Mouse (Mus musculus) bone marrow macrophage, adult 2 months (primary cell): ENCODE results near the gene Ccnb1. TPM values are rescaled to one million over a fixed set of nuclear protein-coding genes. Genes with fewer than 3 reads are reported as not detected.

Experiments used
- H3K27ac ChIP-seq: 2 replicates; pipeline ENCODE4 v1.5.1; 2012; ENCODE audit warnings: low read depth, low read length; ENCODE audit not compliant: insufficient read depth
- H3K4me1 ChIP-seq: 2 replicates; pipeline ENCODE4 v1.6.1; 2012; ENCODE audit warnings: low read length; ENCODE audit not compliant: control insufficient read depth, insufficient read depth
- H3K4me3 ChIP-seq: 2 replicates; pipeline ENCODE4 v1.5.1; 2012; ENCODE audit warnings: mild to moderate bottlenecking, low read length, moderate library complexity; ENCODE audit not compliant: insufficient read depth
- CTCF ChIP-seq: IDR thresholded peaks from 2 replicates; pipeline ENCODE4 v1.5.1; 2012; ENCODE audit warnings: low read depth, mild to moderate bottlenecking, low read length, moderate library complexity
- POLR2A ChIP-seq: IDR thresholded peaks from 2 replicates; pipeline ENCODE4 v1.6.1; 2012; ENCODE audit warnings: mild to moderate bottlenecking, low read depth, low read length, borderline replicate concordance
- polyA plus RNA-seq: library from polyadenylated mRNA; stranded (reverse); fragments of >200 nt; gene quantifications from 2 replicates; pipeline ENCODE4 v1.2.4, GENCODE M21; 2012; ENCODE audit not compliant: missing spikeins, insufficient read depth, insufficient read length

Ccnb1 gene
- polyA plus RNA-seq, 1 experiment = 42.5 TPM

DNA sequence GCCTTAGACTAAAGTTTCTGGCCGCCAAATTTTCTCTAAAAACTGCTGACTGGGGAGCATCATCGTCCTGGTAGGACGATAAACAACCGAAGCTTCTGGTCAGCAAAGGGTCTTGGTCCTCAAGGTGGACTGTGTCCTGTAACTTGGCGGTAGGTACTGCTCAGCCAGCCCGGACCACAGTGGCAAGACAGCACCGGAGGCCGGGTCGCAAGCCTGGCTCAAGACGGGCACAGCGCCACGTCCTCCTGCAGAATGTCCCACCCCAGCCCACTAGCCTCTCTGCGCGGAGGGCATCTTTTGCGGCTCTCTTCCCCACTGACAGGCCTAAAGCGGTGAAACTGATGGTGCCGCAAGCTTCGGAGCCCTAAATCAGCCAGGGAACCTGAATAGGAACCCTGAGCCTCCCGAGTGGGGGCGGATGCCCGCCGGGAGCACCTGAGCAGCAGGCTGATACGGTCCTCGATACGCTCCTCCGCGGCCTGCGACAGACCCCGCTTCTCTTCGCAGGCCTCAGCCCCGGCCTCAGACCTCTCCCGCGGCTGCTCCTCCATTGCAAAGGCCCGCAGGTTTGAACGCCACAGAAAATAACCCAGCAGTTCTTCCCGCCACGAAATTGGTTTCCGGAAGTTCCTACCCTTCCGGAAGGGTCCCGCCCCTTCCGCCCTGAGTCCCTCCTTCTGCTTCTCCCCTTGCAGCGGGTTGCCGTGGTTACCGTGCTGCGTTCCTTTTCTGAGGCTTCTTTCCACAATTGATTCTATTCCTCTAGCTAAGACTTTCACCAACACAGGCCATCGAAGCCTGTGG is 10.9 kb downstream of the Ccnb1 start, which contains the start of gene Cenph:
TSS of gene Cenph (minus strand) at position 648 of the 804 bp plus-strand sequence.
- Histone ChIP-seq H3K27ac (no peak within 1 kb of the TSS), H3K4me3 (peak within 1 kb of the TSS; percentile 97), H3K4me1 (0 out of 2 replicates have a peak, but pooled peaks cover 3% of the 10 kb centered on the region)
- no peak for TF ChIP-seq CTCF
- 0 out of 2 replicates have a peak, but pooled peaks have one; percentile 19 for TF ChIP-seq POLR2A

DNA sequence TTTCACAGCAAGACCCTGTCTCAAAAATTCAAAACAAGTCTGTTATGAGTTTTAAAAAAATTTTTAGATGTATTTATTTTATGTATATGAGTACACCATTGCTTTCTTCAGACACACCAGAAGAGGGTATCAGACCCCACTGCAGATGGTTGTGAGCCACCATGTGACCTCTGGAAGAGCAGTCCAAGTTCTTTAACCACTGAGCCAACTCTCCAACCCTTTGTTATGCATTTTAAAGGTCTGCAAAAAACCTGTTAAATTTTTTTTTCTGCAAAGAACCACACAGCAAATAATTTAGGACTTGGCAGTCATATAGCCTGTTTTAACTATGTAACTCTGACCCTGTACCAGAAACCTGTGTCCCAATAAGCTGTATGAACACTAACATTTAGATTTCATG is 11.7 kb downstream of the Ccnb1 start:
- 0 out of 2 replicates have a peak, but pooled peaks cover 3% of the 10 kb centered on the region for H3K4me1 ChIP-seq
- H3K4me3 ChIP-seq = peak overlapping the region; percentile 97
- TF ChIP-seq POLR2A (no peak), CTCF (no peak)
- H3K27ac ChIP-seq = no peak overlapping the region

DNA sequence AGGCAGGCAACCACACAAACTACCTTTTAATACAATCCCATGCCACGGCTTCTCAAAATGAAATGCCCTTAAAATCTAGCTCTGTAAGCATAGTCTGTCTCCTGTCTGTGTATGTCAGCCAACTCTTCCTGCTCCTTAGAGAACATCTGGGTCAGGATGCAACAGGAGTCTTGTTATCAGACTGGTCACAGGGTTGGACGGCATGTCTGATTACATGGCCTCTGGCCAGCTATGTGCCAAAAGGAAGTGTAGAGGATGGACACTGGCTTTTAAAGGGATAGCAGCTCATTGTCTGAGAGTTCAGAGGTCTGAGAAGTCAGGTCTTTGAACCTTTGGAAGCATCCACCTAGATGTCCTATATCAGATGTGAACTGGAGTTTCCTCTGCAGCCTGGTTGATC is 31.0 kb downstream of the Ccnb1 start:
- Histone ChIP-seq H3K27ac (no peak overlapping the region), H3K4me1 (peaks cover 3% of the 10 kb centered on the region; the same call in 1 of the 2 replicates), H3K4me3 (no peak overlapping the region)
- TF ChIP-seq POLR2A = no peak
- TF ChIP-seq CTCF = no peak

DNA sequence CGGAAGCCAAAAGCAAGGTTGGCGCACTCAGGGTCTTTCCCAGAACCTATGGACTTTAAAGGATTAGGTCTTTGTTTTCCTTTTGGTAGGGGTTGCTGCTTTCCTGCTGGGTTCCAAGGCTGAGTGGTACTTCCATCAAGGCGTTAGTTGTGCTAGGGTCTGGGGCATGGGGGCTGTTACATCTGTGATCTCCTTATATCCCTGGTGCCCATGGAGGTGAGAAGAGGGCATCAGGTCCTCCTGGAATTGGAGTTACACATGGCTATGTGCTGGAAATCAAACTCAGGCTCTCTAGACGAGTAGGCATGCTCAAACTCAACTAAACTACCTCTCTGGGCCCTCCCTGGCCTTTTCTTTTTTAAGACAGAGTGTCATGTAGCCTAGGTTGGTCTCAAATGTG is 32.2 kb downstream of the Ccnb1 start:
- Histone ChIP-seq H3K4me1 (peaks cover 3% of the 10 kb centered on the region; the same call in 1 of the 2 replicates), H3K4me3 (no peak overlapping the region), H3K27ac (no peak overlapping the region)
- no peak for TF ChIP-seq CTCF
- no peak for TF ChIP-seq POLR2A

DNA sequence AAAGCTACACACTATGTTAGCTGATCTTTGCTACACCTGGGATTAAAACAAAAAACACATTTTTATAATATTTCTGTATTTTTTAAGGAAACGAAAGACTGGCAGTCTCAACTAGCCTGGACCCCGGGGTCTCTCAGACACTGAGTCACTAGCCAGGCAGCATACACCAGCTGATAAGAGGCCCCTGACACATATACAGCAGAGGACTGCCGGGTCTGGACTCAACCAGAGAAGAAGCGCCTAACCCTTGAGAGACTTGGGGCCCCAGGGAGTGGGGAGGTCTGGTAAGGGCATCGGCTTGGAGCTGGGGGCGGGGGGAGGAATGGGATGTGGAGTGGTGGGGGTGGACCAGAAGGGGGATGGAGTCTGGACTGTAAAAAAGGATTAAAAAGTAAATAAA is 33.4 kb downstream of the Ccnb1 start:
- H3K4me1 ChIP-seq = peaks cover 3% of the 10 kb centered on the region; the same call in 1 of the 2 replicates
- H3K4me3 ChIP-seq = no peak overlapping the region
- H3K27ac ChIP-seq = no peak overlapping the region
- TF ChIP-seq POLR2A (no peak), CTCF (no peak)

DNA sequence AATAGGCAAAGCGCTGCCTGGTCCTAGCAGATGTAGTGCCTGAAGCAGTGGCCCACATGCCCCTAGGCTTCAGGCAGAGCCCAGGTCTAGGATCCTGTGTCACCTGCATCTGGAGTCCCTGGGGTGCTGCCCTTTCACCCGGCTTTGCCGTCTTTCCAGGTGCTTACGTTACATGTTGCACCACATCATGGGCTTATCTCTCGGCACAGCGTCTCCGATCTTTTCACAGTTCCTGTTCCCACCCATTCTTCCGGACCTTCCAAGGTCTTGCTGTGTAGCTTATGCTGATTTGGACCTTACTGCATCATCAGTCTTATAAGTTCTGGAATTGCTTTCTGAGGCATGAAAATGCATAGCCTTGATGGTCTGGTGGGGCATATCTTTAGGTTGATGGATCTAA is 33.8 kb downstream of the Ccnb1 start:
- TF ChIP-seq CTCF (no peak), POLR2A (no peak)
- no peak overlapping the region for H3K27ac ChIP-seq
- peaks cover 3% of the 10 kb centered on the region; the same call in 1 of the 2 replicates for H3K4me1 ChIP-seq
- H3K4me3 ChIP-seq = no peak overlapping the region

DNA sequence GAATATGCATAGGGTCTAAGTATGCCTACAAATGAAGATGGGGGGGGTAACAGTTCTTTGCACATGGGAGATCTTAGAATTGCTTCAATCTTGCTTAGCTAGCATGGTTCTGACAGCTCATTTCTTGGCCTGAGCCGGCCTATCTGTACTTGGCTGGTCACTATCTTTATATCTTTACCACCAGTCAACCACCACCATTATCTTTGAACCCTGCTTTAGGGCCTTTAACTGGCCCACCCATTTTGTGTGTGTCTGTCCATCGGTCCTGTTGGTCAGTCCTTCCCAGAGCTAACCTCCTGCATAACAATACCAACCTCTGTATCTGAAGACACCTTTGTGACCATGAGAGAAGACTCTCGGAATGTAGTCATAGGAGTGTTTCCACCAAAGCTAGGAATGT is 35.0 kb downstream of the Ccnb1 start:
- no peak overlapping the region for H3K27ac ChIP-seq
- peaks cover 3% of the 10 kb centered on the region; the same call in 1 of the 2 replicates for H3K4me1 ChIP-seq
- no peak overlapping the region for H3K4me3 ChIP-seq
- TF ChIP-seq POLR2A (no peak), CTCF (no peak)

DNA sequence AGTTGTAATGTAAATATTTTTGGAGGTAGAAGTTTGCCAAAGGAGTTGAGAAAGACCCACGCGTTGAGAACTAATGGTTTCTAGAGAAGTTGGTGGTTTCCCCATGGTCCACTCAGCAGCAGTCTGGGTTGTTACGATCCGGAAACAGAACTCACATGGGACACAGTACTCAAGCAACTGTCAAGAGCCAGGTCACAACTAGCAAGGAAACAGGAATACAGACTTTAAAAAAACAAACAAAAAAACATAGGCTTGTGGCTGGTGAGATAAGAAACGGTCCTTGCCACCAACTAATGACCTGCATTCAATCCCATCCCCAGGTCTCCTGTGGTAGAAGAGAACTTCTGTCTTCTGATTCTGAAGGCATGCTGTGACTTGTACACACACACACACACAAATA is 35.6 kb downstream of the Ccnb1 start:
- Histone ChIP-seq H3K4me3 (no peak overlapping the region), H3K4me1 (peaks cover 3% of the 10 kb centered on the region; the same call in 1 of the 2 replicates), H3K27ac (no peak overlapping the region)
- no peak for TF ChIP-seq CTCF
- TF ChIP-seq POLR2A = no peak

DNA sequence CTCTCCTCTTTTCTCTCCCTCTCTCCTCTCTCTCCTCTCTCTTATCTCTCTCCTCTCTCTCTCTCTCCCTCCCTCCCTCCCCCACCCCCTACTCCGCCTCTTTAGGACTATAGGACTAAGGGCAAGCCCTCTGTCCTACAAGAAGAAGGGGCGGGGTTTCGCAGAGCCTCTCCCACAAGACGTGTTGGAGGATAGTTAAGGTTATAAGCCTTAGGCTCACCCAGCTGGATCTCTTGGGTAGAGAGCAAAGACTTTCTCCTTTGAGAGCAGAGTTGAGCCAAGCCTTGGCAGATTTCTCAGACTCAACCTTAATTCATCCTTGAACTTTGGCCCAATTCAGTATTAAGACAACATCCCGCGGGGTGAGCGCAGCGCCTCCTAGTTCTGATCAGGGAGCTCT is 37.7 kb downstream of the Ccnb1 start:
- Histone ChIP-seq H3K4me3 (no peak overlapping the region), H3K4me1 (peaks cover 8% of the 10 kb centered on the region), H3K27ac (no peak overlapping the region)
- TF ChIP-seq POLR2A (no peak), CTCF (no peak)

DNA sequence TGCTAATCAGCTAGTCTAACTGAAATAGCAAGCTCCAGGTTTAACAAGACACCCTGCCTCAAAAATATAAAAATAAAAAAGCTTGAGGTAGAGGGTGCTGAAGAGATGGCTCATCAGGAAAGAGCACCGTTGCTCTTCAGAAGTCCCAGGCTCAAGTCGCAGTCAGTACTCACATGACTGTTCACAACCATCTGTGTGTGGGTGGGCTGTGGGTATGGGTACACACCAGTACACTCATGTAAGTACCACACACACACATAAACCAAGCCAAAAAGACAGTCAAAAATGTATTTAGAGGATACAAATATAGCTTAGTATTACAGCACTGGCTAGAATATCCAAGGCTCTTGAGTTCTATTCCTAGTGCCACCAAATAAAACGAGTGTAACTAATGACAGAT is 40.3 kb downstream of the Ccnb1 start:
- TF ChIP-seq CTCF = no peak
- TF ChIP-seq POLR2A = no peak

More for the DNA sequence above, 40.3 kb downstream of the Ccnb1 start:
- peaks cover 23% of the 10 kb centered on the region for H3K4me1 ChIP-seq
- H3K27ac ChIP-seq = no peak overlapping the region
- H3K4me3 ChIP-seq = no peak overlapping the region
